Mouse (Mus musculus): ENCODE measurements around the gene Lpp.

Gene Lpp

DNA sequence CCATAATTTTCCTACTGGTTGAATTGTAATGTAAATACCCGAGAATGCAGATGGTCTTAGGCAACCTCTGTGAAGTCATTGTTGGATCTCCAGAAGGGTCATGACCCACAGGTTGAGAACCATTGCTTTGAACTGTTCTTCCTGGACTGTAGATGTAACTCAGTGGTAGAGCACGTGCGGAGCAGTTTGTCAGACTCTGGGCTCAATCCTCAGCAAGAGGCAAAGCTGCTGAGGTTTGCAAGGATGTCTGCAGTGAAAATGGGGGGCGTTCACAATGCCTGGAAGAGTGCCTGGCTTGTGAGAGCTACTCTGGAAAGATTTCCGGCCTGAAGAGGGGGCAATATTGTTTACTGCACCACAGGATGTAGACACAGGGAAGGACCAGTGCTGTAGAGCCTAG lies 6.2 kb downstream of the Lpp start:
- no peak for DNase-seq (ENCODE audit: low spot score in 2 of 2)

DNA sequence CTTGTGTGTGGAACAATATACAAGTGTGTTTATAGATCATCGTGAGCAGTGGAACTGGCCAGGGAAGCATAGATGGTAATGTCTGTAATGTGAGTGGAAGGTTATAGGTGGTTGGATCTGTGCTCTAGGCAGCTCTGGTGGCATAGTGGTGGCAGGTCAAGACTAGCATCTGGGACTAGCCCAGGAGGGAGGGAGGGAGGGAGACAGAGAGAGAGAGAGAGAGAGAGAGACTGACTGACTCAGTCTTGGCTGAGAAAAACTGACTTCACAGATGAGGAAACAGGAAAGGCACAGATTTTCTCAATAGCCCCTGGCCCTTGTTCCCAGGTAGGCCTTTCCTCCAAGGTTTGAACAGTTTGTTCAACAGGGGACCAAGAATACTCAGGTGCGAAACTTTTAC lies 7.5 kb downstream of the Lpp start:
- no peak for DNase-seq (ENCODE audit: low spot score in 2 of 2)

DNA sequence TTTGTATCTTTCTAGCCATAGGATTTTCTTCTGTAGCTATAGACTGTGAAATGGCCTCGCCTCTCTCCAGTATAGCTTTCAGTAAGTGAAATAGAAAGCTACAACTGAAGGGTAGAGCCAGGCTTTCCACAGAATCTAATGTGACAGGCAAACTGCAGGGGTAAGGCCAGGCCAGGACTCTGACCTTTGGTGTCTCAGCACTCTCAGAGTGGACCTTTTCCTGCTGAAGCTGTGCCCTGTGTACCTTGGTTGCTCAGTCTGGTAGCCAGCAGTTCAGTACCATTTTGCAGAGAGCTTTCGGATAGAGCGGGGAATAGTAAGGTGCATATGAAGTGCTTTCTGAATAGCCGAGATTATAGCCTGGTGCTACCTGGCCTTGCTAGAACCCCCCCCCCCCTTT lies 9.5 kb downstream of the Lpp start:
- no peak for DNase-seq (ENCODE audit: low spot score in 2 of 2)

DNA sequence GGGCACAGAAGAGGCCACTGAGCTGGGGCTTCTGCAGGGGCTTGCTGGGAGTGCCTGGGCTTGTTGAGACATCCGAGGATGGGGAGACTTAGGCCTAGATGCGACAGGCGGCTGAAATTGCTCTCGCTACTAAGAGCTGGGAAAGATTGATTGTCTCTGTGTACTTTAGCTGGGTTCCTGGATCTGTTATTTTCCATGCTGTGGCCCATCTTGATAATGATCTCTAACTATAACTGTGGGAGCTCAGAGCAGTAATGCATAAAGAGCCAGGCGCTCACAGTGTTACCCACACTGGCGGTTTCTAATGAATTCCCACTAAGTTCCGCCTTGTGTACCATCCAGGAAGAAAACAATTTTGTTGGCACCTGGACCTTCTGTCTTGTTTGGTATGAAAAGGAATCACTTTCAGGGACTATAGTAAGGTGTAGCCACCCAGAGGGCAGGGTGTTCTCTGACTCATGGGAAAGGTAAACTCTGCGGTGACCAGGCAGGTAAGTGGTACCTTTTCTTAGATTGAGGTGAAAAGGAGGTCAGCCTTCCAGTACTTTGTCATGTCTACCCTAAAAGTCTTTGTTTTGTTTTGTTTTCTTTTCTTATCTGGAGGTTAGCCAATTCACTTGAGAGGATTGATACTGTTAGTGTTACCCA lies 10.6 kb downstream of the Lpp start:
- no peak for DNase-seq (ENCODE audit: low spot score in 2 of 2)

DNA sequence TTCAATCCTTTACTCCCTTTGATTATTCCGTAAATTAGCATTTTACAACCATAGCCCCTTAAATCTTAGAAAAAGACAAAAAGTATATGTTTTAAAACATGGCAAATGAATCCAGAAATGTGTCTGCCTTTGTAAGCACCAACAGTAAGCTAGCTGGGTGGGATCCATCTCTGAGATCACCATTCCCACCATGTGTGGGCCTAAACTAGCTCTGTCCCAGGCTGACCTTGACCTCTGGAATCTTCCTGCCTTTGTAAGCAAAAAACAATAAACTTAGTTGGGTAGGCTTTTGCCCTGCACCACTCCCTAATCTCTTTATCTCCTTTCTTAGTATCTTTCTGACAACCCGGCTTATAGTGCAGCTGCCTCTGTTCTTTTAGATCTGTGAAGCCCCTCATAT lies 13.2 kb downstream of the Lpp start:
- no peak for DNase-seq (ENCODE audit: low spot score in 2 of 2)

DNA sequence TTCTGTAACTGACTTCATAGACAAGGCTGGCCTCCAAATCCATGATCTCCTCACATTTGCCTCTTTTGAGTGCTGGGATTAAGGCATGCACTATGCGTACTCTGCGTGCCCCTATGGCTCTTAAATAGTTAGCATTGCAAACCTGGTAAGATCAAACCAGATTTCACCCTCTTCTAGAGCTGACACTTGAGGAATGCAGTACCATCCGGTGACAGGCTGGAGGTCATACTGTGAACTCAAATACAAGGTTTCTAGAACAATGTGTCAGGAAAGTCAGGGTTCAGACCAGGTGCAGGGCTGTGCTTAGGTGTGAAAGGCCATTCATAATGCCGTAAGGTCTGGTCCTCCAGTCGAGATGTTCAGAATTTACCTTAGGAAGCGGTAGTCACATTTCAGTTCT lies 18.0 kb downstream of the Lpp start:
- DNase-seq (ENCODE audit: low spot score in 2 of 2) = no peak

DNA sequence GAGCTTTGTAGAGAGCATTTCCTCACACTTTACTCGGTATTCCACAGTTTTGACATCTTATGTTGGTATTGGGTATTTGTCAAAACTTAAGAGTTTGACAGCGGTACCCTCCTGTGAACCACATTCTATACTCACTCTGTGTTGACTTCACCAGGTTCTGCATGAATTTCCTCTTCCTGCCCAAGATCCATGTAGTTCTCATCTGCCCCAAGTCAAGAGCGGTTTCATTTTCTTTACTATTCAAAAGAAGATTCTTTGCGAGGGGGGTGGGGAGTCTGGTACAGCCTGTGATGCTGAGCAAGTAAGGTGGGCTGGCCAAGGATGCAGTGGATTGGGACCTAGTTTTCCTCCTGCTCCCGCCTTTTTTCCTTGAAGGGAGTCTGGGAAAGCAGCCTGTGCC lies 18.9 kb downstream of the Lpp start:
- DNase-seq (ENCODE audit: low spot score in 2 of 2) = no peak

DNA sequence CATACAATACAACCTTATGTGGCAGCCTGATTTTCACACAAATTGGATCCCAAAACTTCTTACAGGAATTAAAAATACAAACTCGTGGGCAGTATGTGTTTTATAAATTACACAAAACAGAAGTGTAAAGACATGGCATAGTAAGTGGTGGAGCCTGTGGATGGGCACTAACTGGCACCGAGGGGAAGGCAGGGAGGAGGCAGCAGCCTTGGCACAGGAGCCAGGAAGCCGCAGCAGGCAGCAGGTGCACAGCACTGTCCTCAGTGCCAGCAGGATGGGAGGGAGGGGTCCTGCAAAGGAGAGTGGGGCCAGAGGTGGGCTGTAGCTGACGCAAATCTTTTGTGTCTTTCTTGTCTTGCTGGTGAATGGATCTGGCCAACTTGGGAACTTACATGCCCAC lies 19.8 kb downstream of the Lpp start:
- DNase-seq (ENCODE audit: low spot score in 2 of 2) = no peak

DNA sequence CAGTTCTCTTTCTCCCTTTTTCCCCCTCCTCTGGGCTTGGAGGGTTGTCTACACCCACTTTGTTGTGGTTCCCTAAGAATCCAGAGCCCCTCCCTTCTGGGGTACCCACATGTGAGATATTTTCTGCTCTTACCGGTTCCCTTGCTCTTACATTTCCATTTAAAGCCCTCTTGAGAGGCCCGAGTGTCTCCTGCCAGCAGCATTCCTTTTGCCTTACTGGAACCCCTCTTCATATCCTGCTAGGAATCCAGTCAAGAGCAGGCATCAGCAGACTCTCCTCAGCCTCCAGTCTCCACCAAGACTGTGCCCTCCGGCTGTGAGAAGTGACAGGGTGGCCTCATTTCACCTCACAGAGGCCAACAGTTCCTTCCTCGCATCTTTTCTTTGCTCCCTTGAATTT lies 24.7 kb downstream of the Lpp start:
- DNase-seq (ENCODE audit: low spot score in 2 of 2) = no peak

DNA sequence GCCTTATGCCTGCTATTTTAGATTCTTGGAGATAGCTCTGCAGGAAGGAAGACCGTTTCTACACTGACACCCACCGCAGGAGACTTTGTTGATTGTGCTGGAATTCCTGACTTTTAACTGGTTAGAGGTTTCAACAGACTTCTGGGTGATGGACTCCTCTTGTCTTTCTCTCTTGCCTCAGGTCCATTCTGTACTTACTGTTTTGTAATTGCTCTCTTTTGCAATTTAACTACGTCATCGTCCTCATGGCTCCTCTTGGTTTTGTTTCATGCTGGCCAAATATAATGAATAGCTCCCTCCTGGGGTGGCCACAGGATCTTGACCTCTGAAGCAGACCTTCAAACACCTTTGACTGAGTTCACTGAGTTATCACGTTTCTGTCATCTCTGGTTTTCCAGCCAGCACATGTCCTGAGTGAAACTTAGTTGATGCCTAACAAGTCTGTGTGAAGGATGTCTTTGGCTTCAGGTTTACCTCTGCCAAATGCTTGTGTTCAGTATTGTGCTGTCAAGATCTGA lies 27.4 kb downstream of the Lpp start:
- no peak for DNase-seq (ENCODE audit: low spot score in 2 of 2)

DNA sequence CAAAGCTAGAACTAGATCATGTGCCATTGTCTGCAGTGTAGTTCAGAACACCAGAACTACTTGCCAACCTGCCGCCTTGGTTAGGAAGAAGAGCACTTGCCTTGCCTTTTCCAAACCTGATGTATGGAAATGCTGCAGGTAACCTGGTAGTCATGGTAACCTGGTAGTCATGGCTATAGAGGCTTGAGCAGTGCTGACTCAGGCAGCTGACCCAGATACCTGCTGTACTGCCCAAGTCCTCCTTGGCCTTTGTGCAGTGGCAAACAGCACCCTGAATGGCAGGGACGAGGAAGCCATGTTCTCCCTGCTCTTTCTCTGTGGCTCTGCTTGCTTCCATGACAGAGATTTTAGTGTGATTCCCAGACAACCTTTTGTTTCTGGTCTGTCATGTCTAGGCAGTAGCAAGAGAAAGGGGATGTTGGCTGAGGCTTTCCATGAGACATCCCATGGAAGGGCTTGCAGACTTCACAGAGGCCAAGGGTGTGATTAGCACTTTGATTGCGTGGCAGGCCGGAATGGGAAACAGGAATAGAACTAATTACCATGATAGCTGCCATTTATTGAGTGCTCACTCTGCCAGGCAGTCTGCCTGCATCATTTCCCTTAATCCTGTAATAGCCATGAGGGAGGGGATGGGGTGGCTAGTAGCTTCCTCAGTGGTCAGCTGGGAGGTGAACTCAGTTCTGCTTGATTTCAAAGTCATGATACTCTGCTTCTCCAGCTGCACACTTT lies 28.5 kb downstream of the Lpp start:
- DNase-seq (ENCODE audit: low spot score in 2 of 2) = no peak

DNA sequence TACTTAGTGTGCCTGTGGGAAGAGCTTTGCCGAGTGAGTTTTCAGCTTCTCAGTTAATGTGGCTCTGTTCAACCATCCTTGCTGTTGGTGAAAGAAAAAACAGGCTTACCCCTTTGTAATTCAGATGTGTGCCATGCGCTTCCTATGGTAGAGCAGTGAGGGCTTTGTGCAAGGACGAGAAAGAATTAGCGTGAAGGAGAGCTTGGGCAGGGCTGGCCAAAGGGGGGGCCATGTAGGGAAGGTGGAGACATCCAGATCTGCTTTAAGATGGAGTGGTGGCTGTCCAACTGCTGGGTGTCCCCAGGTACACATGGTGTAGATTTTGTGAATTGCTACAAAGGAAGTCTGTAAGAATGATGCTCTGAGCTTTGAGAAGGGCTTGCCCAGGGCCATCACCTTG lies 29.9 kb downstream of the Lpp start:
- no peak for DNase-seq (ENCODE audit: low spot score in 2 of 2)

DNA sequence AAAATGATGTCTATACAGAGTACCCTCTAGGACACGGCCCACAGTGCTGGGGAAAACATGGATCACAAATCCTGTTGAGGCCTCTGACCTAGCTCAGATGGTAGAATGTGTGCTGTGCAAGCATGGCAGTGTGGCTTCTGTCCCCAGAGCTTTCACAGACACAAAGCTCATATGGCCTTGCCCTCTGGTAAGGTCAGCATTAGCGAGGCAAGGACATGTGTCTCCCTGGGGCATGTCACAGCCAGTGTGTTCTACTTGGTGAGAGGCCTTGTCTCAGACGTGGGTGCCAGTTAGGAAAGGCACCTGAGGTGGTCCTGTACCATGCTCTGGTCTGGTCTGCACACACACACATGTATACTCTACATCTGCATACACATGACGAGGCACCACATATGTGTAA lies 30.4 kb downstream of the Lpp start:
- DNase-seq (ENCODE audit: low spot score in 2 of 2) = no peak

DNA sequence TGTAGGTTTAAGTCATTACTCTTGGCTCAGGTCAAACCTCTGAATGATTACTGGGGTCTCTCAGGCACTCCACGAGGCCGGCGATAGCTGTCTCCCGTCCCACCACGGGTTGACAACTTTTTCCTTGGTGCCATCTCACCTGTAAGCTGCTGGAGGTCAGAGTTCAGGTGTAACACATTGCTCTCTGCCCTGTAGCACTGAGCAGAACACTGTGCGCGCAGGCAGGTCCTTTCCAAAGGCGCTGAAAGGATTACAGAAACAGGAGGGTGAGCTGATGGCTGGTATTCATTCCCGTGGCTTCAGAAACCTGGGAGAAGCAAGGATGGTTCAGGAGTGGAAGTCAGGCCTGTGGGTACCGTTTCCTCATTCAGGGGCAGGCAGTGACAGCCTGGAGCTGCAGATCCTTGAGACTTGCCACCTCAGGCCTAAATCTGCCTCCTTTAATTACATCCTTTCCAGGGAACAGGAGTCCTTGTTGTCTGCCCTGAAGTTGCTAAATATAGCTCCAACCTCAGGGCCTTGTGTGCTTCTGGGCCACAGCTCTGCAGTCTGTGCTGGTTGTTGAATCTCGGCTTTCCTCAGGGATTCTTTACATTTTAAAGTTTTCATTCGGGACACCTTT lies 31.2 kb downstream of the Lpp start:
- no peak for DNase-seq (ENCODE audit: low spot score in 2 of 2)

DNA sequence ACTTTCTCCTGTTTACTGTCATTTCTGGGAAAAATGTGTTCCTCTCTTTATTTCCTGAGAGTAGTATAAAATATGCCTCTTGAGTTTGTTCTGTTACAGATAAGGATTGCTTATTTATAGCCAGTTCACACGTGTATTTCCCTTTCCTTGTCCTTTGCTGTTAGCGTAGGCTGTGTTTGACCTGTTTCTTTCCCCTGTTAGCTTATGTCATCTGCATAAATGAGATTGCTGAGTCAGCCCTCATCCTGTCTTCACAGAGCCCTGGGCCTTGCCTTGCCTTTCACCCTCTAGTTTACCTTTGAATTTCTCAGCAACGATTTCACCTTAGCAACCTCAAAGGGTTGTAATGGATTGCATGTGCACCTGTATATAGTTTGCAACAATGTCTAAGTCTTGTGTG lies 32.5 kb downstream of the Lpp start:
- DNase-seq (ENCODE audit: low spot score in 2 of 2) = no peak

DNA sequence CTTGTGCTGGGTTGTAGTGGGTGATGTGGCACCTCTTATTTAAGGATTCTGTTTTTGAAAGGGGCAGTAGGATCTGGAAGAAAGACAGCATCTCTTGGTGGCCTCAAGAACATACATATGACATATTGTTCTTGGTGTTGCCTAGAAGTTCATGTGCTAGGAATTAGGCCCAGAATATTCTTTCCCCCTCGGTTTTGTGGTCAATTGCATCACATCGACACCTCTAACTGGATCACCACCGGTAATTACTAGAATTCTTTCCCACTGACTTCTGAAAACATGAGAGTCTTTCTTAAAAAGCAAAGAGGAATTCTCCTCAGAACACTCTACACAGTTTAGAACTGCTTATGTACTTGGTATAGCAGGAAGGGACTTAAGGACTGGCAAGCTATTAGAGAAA lies 34.3 kb downstream of the Lpp start:
- no peak for DNase-seq (ENCODE audit: low spot score in 2 of 2)

DNA sequence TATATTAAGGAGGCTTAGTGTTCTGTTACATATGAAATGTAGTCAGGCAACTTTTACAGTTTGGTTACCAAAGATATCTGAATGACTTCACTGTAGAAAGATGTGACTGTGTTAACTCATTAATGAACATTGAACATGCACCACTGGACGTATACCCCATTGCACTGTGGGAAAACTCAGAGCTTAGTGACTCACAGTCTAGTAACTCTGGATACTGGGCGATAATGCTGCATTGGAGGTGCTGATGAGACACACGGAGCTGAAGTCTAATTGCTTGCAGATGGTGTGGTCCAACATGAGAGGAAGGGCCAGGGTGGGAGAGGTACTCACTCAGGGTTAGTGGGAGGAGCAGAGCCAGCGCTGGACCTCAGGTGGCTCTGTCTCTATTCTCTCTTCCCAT lies 34.7 kb downstream of the Lpp start:
- DNase-seq (ENCODE audit: low spot score in 2 of 2) = no peak

DNA sequence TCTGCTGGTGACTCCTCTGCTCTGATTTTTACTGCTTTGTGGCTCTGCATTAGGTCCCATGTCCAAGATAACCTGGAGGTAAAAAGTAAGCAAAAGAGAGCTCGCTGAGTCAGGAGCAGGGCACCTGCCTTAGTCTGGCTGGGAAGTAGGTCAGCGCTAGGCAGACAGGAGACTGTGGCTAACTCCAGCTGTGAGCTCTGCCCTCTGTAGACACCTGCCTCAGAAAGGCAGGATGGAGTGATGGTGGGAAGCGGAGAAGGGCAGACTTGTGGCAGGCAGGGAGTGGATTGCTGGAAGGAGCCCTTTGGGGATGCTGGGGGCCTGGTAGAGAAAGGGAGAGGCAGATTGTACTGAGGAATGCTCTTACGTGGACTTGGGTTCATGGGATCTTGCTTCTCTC lies 35.4 kb downstream of the Lpp start:
- DNase-seq (ENCODE audit: low spot score in 2 of 2) = no peak

DNA sequence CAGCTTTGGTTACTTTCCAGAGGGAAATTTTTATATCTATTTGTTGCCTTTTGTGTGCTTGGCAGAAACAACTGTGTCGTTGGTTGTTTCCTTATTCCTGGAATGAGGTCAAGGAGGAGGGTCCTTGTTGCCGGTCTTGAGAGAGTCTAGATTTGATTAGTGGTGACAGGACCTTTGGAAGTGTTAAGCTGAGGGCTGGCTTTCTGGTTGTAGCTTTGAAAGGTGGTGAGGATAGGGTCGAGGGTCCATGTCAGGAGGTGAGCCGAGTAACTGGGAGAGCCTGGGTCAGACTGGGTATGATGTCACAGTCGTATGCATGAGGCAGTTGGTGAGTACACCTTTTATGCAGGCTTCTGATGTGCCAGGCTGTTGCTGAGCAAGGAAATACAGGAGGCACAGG lies 36.4 kb downstream of the Lpp start:
- no peak for DNase-seq (ENCODE audit: low spot score in 2 of 2)

DNA sequence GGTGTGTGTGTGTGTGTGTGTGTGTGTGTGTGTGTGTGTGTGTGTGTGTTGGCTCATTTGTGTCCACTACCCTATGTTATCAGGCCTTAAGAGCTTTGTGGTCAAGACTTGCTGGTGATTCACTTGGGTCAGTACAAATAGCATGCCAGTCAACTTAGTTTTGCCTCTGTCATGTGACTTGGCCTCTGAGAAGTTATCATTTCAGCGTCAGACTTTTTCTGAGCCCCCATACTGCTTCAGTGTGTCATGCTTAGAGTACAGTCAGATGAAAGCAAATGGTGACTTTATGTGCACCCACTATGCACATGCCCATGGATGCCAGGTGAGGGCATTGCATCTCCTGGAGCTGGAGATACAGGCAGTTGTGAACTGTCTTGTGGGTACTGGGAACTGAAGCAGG lies 38.5 kb downstream of the Lpp start:
- no peak for DNase-seq (ENCODE audit: low spot score in 2 of 2)

DNA sequence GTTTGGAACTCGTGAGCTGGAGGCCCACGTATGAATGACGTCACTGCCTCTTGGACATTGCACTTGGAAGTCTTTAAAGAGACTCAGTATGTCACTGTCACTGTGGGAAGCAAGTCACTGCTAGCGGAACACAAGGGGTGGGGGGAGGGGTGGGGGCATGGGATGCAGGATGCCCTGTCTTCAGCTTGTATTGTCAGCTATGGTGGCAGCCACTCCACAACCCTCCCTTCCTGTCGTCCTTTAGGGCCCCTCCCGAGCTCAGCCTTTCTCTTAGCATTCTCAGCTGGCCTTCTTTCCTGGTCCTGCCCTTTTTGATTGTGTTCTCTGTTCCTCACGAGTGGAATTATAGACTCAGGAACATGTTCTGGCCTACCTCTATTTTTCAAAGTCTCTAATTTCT lies 40.3 kb downstream of the Lpp start:
- no peak for DNase-seq (ENCODE audit: low spot score in 2 of 2)

DNA sequence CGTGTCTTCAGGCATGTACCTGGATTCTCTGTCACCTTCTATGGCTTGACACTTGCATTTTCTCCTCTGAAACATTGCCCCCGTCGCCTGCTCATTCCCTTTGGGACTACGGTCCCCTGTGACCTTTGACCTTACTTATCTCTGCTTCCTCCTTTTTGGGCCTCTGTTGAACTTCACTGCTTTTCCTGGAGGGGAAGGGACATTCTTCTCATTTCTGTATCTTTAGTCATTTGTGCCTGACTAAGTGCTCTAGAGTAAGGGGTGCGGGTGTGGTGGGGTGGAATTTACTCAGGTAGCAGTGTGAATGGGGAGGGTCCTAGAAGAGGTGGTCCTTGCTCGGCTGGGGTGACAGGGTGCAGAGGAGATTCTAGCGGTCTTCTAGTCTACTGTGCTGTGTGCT lies 40.7 kb downstream of the Lpp start:
- no peak for DNase-seq (ENCODE audit: low spot score in 2 of 2)

DNA sequence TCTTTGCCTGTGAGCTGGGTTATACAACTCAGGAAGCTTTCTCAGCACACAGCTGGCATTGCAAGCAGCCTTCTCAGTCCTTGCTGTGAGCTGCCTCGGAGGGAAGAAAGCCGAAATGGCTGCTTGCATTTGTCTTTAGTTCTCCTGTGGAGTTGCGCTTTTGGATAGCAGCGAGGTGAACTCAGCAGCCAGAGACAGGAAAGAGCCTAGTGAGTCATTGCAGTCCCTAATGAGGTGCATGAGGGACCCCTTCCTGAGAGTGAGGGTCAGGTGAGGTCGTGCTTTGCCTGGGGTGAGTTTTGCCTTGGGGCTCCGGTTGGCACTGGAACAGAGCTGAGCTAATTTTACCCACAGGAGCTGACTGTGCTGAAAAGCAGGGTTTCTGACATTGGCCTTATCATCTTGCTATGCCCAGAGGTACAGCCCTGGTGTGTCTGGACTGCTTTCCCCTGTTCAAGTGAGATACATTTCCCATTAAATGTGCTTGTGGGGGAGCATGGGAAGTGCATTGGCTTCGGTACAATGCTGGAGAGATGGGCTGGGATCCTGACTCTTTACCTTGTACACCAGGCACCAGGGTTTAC lies 41.3 kb downstream of the Lpp start:
- DNase-seq (ENCODE audit: low spot score in 2 of 2) = no peak

Data from frontal cortex, postnatal 10 days (tissue).